Mouse (Mus musculus) hindbrain, embryonic 10.5 days (tissue): ENCODE results near the gene Rgma. TPM values are rescaled to one million over a fixed set of nuclear protein-coding genes. Genes with fewer than 3 reads are reported as not detected.

Experiments used
- DNase-seq: peaks from one replicate; pipeline ENCODE4 v3.0.0-alpha.2; 2017; ENCODE audit warnings: low spot score
- H3K27ac ChIP-seq: fragments of 300-500 bp; sonication (generic); 2 replicates; pipeline ENCODE4 v1.5.1; 2016; ENCODE audit warnings: mild to moderate bottlenecking, moderate library complexity
- H3K27me3 ChIP-seq: fragments of 300-500 bp; sonication (generic); 2 replicates; pipeline ENCODE4 v1.6.1; 2016; ENCODE audit warnings: mild to moderate bottlenecking; ENCODE audit not compliant: poor library complexity, insufficient read depth, severe bottlenecking
- H3K36me3 ChIP-seq: fragments of 300-500 bp; sonication (generic); 2 replicates; pipeline ENCODE4 v1.6.1; 2016; ENCODE audit warnings: mild to moderate bottlenecking, moderate library complexity
- H3K4me1 ChIP-seq: fragments of 300-500 bp; sonication (generic); replicated peaks from 2 replicates; pipeline ENCODE4 v1.6.1; 2016; ENCODE audit warnings: mild to moderate bottlenecking
- H3K4me3 ChIP-seq: fragments of 300-500 bp; sonication (generic); 2 replicates; pipeline ENCODE4 v1.5.1; 2016; ENCODE audit warnings: mild to moderate bottlenecking, moderate library complexity
- H3K9me3 ChIP-seq: fragments of 300-500 bp; sonication (generic); 2 replicates; pipeline ENCODE4 v1.6.1; 2016; ENCODE audit warnings: mild to moderate bottlenecking, moderate library complexity
- WGBS: fragments of 180-500 bp; shearing (Covaris S2); methylation state at CpG from one replicate; pipeline ENCODE4 v1.1.7; 2016; 5-methylcytosine and 5-hydroxymethylcytosine counted together
- polyA plus RNA-seq: library from polyadenylated mRNA; unstranded; fragments of >200 nt; fragmentation: Nextera tagmentation; extraction: Ambion mirVana; gene quantifications from 2 replicates; pipeline ENCODE4 v1.2.1, GENCODE M21; 2016

Gene Rgma
- polyA plus RNA-seq, 1 experiment from 2014 or later = 51.1 TPM

DNA sequence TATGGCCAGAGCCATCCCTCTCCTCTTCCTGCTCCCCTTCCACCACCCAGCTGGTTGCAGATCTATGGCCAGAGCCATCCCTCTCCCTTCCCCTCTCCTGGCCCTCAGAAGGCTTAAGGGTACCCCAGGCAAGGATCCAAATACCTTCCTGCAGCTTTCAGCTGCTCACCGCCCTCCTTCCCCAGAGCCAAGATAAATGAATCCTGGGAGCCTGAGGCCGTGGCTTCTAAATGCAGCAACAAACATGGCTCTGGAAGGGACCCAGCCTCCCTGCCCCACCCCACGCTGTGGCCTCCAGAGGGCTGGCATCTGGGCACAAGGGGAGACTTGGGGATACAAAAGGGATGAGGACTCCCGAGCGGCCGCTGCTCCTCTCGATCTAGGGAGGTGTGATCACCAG is 37.1 kb downstream of the Rgma start:
- Histone ChIP-seq H3K9me3 (no peaks in the 10 kb centered on the region), H3K4me1 (peaks cover 59% of the 10 kb centered on the region), H3K27me3 (no peaks in the 10 kb centered on the region), H3K36me3 (peaks cover 100% of the 10 kb centered on the region), H3K27ac (peak overlapping the region; percentile 8; the same call in 1 of the 2 replicates), H3K4me3 (no peak overlapping the region)
- DNase-seq = no peak
- WGBS = 87% methylated on average over 7 of the region's 7 CpGs

DNA sequence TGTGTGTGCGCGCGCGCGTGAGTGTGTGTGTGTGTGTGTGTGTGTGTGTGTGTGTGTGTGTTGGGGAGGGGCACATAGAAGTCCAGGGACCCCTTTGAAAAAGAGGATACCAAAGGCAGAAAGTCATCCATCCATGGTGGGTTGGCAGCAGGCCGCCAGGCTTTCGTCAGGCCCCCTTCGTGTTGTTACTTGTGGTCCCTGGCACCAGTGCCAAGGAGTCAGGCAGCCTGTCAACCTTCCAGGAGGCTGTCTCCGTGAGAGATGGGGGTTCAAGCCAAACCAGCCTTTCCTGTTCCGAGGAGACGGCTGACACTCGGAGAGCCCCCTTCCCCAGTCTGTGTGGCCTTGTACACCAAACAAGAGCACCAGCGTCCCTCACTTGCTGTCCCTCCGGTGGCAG is 38.9 kb downstream of the Rgma start:
- WGBS = 88% methylated on average over 14 of the region's 14 CpGs
- Histone ChIP-seq H3K4me3 (no peak overlapping the region), H3K27me3 (no peaks in the 10 kb centered on the region), H3K9me3 (no peaks in the 10 kb centered on the region), H3K36me3 (peaks cover 100% of the 10 kb centered on the region), H3K4me1 (peaks cover 76% of the 10 kb centered on the region), H3K27ac (no peak overlapping the region)
- DNase-seq = no peak

DNA sequence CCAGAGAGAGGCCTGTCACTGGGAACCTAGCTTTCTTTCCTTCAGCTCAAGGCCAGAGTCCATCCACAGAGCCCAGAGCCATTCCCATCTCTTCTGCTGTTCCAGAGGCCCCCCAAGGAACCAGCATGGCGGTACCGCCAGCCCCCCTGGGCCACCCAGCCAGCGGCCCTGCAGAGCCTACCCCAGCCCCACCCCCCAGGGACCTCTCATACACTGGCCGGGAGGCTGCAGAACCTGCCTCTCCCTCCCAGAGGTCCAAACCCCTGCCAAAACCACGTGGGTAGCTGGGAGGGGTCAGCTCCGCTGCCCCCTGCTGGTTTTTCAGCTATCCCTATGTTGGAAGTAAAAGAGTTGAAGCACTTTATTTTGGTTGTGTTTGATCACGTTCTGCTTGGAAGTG is 44.1 kb downstream of the Rgma start:
- H3K27ac ChIP-seq = peak overlapping the region; percentile 62; the same call in 1 of the 2 replicates
- DNase-seq = peak; percentile 45
- peaks cover 83% of the 10 kb centered on the region for H3K4me1 ChIP-seq

DNA sequence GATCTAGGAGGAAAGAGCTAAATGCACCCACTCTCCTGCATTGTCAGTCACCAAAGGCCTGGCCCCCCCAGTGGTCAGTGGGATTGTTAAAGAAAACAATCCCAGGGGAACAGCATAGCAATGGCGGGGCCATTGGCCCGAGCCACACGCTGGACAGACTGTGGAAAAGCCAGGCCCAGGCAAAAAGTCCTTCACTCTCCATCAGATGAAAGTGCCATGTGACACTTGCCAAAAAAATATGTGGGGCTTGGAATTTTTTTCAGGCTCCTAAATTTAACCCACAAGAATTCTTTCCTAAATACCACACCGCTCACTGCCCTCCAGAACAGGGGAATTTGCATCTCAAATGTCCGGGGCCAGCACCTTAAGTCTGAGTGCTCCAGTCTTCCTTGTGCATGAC is 45.5 kb downstream of the Rgma start:
- Histone ChIP-seq H3K4me1 (peaks cover 83% of the 10 kb centered on the region), H3K9me3 (no peaks in the 10 kb centered on the region), H3K36me3 (peaks cover 59% of the 10 kb centered on the region), H3K27me3 (no peaks in the 10 kb centered on the region), H3K4me3 (no peak overlapping the region), H3K27ac (peak overlapping the region; percentile 24; the same call in 1 of the 2 replicates)
- WGBS = 52% methylated on average over 5 of the region's 5 CpGs
- DNase-seq = no peak

More for the DNA sequence above, 44.1 kb downstream of the Rgma start:
- H3K36me3 ChIP-seq = peaks cover 73% of the 10 kb centered on the region
- H3K4me3 ChIP-seq = no peak overlapping the region
- 35% methylated on average over 7 of the region's 7 CpGs for WGBS
- H3K27me3 ChIP-seq = no peaks in the 10 kb centered on the region
- no peaks in the 10 kb centered on the region for H3K9me3 ChIP-seq

DNA sequence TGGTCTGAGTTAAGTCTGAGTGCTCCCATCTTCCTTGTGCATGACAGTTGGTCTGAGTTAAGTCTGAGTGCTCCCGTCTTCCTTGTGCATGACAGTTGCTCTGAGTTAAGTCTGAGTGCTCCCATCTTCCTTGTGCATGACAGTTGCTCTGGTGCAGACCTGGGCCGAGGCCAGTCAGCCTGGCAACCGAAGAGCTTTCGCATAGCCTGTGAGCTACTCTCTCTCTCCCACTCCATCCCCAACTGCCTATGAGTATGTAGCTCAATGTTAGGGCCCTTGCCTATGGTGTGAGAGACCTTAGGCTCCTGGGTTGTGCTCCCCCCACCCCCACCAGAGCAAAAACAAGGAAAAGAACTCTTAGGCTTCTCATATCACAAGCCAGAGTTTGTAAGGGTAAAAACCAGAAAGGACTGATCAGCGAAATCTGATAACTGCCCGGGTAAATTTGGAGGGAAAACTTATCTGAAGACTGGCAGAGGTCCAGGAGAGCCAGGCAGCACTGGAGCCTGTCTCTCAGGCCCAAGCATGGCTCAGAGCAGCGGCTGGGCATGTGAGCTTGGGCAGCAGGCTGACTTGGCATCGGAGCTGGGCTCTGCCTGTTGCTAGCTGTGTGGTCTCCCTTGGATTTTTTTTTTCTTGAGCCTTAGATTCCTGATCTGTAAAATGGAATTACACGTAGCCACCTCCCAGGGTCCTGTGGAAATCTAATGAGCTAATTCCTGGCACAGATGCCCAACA is 46.1 kb downstream of the Rgma start:
- DNase-seq = no peak
- H3K4me3 ChIP-seq = no peak overlapping the region
- H3K27ac ChIP-seq = peak overlapping the region; percentile 41; the same call in 1 of the 2 replicates
- 78% methylated on average over 9 of the region's 9 CpGs for WGBS
- peaks cover 55% of the 10 kb centered on the region for H3K36me3 ChIP-seq
- peaks cover 77% of the 10 kb centered on the region for H3K4me1 ChIP-seq
- no peaks in the 10 kb centered on the region for H3K27me3 ChIP-seq
- H3K9me3 ChIP-seq = no peaks in the 10 kb centered on the region

DNA sequence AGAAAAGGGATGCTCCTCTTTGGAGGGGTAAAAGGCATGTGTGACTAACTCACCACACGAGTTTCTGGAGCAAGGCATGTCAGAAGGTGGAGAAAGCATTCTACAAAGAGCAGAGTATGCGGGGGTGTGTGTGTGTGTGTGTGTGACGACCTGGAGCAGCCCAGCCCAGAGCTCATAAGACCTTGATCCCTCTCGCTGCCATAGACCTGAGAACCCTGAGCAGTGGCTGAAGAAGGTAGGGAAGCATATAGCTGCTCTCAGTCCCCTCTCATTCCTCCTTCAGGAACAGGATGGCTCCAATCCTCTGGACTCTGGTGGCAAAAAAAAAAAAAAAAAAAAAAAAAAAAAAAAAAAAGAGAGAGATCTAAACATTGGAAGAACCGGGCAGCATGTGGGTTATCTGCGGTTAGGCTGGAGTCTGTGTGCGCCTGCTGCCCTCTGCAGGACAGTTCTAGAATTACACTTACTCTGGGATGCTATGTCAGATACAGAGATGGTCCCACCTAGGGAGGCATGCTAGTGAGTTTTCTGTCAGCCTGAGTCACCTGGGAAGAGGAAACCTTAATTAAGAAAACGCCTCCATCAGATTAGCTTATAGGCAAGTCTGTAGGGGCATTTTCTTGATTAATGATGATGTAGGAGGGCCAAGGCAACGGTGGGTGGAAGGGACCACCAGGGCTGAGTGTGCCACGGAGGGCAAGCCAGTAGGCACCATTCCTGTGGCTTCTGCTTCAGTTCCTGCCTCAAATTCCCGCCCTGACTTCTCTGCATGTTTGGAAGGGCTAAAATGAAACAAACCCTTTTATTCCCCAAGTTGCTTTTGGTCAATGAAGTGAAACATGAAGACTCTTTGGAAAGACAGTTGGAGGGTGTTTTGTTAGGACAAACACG is 47.2 kb downstream of the Rgma start:
- Histone ChIP-seq H3K27ac (no peak overlapping the region; the same call in 1 of the 2 replicates), H3K36me3 (peaks cover 54% of the 10 kb centered on the region), H3K9me3 (no peaks in the 10 kb centered on the region), H3K4me3 (no peak overlapping the region), H3K4me1 (peaks cover 72% of the 10 kb centered on the region), H3K27me3 (no peaks in the 10 kb centered on the region)
- DNase-seq = peak; percentile 79
- WGBS = 34% methylated on average over 12 of the region's 12 CpGs

DNA sequence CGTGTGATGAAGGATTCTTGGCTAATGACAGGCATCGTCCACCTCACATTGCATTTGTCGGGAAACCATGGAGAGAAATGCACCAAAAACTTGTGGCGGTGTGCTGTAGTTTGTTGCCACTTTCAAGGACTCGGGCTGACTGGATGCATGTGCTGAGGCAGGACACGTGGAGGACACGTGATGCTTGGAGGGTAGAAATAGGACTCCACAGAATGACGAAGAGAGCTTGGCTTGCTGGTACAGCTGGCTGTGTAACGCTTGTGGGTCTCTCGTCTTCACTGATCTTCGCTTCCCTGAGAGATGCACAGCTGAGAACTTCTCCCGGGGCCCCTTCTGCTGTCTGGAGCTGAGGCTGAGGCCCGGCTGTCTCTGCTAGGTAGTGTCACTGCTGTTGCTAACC is 47.9 kb downstream of the Rgma start:
- Histone ChIP-seq H3K36me3 (peaks cover 54% of the 10 kb centered on the region), H3K9me3 (no peaks in the 10 kb centered on the region), H3K4me1 (peaks cover 64% of the 10 kb centered on the region), H3K27me3 (no peaks in the 10 kb centered on the region), H3K27ac (peak overlapping the region; percentile 79), H3K4me3 (no peak overlapping the region)
- no peak for DNase-seq
- WGBS = 79% methylated on average over 13 of the region's 13 CpGs

DNA sequence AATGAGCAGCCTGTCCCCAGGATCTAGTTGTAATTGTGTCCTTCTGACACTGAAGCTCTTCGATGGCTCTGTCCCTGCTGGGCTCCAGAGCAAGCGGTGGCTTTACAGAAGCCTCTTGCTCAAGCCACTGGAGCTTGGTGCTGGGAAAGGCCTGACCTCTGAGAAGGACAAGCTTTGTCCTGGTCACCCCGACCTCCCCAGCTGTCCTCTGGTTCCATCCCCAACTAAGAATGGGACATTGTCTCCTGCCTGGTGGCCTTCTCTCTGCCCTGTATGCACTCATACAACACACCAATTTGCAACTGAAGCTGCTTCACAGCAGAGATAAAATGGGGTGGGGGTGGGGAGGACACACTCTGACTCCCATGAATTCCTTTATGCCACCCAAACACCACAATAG is 48.9 kb downstream of the Rgma start:
- Histone ChIP-seq H3K36me3 (peaks cover 54% of the 10 kb centered on the region), H3K27ac (peak overlapping the region; percentile 79), H3K9me3 (no peaks in the 10 kb centered on the region), H3K27me3 (no peaks in the 10 kb centered on the region), H3K4me1 (peaks cover 54% of the 10 kb centered on the region), H3K4me3 (no peak overlapping the region)
- peak; percentile 53 for DNase-seq
- WGBS = 18% methylated on average over 3 of the region's 3 CpGs

DNA sequence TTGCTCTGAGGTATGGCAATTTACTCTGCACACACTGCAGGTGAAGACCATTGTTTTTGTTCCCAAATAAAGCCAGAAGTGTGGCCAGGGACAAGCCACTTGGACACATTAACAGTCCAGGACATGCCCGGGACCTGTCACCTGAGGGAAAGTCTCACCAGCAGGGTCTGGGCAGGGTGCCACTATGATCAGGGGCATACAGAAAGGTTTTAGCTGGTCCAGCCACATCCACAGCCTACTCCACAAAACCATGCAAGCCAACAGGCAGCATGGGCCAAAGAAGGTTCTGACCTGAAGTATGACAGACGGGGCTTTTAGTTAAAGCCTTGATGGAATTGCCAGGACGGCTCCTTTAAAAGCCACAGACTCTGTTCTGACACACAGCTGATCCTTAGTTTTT is 49.4 kb downstream of the Rgma start:
- peaks cover 51% of the 10 kb centered on the region for H3K4me1 ChIP-seq
- 60% methylated on average over 3 of the region's 3 CpGs for WGBS

DNA sequence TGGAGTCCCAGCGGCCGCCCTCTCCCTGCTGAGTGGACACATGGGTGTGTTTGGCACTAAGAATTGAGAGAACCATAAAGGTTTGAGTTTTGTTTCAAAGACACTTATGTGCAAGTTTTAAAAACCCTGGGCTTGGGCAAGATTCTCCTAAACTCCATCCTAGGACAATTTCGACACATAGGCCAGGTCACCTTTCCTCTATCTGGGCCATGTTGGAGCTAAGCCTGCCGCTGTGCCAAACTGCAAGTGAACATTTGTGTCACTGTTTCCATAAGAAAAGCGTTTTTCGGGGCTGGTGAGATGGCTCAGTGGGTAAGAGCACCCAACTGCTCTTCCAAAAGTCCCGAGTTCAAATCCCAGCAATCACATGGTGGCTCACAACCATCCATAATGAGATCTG is 50.1 kb downstream of the Rgma start:
- H3K27me3 ChIP-seq = no peaks in the 10 kb centered on the region
- DNase-seq = no peak
- H3K4me1 ChIP-seq = peaks cover 44% of the 10 kb centered on the region
- no peak overlapping the region for H3K4me3 ChIP-seq
- H3K9me3 ChIP-seq = no peaks in the 10 kb centered on the region
- peaks cover 54% of the 10 kb centered on the region for H3K36me3 ChIP-seq
- 90% methylated on average over 7 of the region's 7 CpGs for WGBS
- H3K27ac ChIP-seq = peak overlapping the region; percentile 79; the same call in 1 of the 2 replicates

More for the DNA sequence above, 49.4 kb downstream of the Rgma start:
- Histone ChIP-seq H3K4me3 (no peak overlapping the region), H3K27me3 (no peaks in the 10 kb centered on the region), H3K9me3 (no peaks in the 10 kb centered on the region), H3K36me3 (peaks cover 54% of the 10 kb centered on the region), H3K27ac (peak overlapping the region; percentile 79)
- DNase-seq = peak; percentile 34

DNA sequence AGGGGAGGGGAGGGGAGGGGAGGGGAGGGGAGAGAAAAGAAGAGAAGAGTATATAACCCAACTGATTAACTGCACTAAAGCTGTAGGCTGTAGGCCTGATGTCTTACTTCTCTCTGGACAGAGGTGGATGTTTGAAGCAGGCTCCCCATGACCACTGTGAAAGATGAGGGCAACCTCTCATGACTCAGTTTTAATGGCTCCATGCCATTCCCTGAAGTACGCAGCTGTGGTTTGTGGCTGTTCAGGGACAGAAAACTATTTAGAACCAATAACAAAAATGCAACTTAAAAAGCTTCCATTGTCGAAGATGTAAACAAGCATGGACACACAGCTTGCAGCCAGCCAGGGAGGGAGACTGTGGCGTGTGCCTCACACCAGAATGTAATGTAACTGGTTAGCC is 50.9 kb downstream of the Rgma start:
- Histone ChIP-seq H3K4me3 (no peak overlapping the region), H3K4me1 (peaks cover 38% of the 10 kb centered on the region), H3K27ac (no peak overlapping the region), H3K27me3 (no peaks in the 10 kb centered on the region), H3K36me3 (peaks cover 48% of the 10 kb centered on the region), H3K9me3 (no peaks in the 10 kb centered on the region)
- DNase-seq = no peak
- WGBS = 87% methylated on average over 3 of the region's 3 CpGs

DNA sequence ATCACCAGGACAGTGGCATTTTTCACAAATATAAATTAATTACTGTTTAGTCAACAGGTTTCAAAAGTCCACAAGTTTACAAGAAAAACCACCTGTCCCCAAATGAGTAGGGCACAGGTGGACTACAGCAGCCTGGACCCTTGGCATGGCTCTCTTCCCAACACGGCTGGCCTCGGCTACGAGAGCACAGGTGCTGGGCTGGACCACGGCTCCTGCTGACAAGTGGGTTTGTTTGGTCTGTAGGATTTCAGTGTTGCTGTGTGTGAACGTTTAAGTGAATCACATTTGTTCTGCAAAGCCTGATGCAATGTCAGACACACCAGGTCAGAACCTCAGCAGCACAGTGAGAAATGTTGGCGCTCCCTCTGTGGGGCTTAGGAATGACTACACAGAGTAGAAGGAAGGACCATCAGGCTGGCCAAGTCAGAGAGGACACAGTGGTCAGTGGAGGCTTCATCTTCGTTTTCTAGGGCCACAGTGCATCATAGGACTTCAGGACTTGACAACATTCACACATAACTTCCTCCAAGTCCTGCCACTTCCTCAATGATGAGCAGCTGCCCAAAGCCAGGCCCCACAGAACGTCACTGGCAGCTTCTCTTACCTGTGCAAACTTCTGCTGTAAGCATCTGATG is 51.6 kb downstream of the Rgma start:
- Histone ChIP-seq H3K4me1 (peaks cover 32% of the 10 kb centered on the region), H3K4me3 (no peak overlapping the region), H3K27ac (no peak overlapping the region), H3K9me3 (no peaks in the 10 kb centered on the region), H3K36me3 (peaks cover 47% of the 10 kb centered on the region), H3K27me3 (no peaks in the 10 kb centered on the region)
- WGBS = 90% methylated on average over 8 of the region's 8 CpGs
- no peak for DNase-seq
